Mouse (Mus musculus) E14TG2a.4 (cell line): ENCODE results near the gene Abraxas2.

Experiments used
- CTCF ChIP-seq: conservative IDR thresholded peaks from 2 replicates; pipeline ENCODE4 v1.5.1; 2014; ENCODE audit warnings: low read length
- NANOG ChIP-seq: IDR thresholded peaks from 2 replicates; pipeline ENCODE4 v1.6.1; 2014; ENCODE audit warnings: borderline replicate concordance, low read length, mixed read lengths
- POU5F1 ChIP-seq: IDR thresholded peaks from 2 replicates; pipeline ENCODE4 v1.6.1; 2014; ENCODE audit warnings: low read length, borderline replicate concordance

GRCm38 (mm10) chr7:132889691-132890090, 30.7 kb downstream of the Abraxas2 start:
- TF ChIP-seq CTCF: no peak
- no peak for TF ChIP-seq NANOG
- no peak for TF ChIP-seq POU5F1
